Comparison of ENCODE assay signal across 25 mouse cellular contexts in the genomic region with DNA sequence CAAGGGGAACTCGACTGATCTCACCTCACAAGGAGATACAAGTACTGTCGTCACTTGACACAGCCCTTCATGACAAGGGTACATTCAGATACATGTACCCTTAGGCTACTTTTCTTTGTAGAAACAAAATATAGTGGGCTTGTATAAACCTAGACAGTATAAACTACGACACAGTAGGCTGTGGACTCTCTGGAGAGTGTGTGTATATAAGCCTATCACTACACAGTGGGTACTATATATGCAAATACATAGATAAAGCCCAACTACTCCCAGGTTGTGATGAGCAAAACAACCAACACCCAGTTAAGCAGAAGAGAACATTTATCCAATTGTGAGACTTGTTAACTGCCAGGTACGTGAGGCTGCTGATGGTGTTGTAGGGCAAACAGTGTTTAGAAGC. TPM values are rescaled to one million over a fixed set of nuclear protein-coding genes. Genes with fewer than 3 reads are reported as not detected.
DNase-seq lines count a peak whose midpoint lies in the region; ATAC-seq lines count a peak whose summit lies in the region.
"Had no signal": no experiment of that assay in that cellular context is flagged by ENCODE, and none has a peak within 500 bp of the region (broad histone marks: within the 10 kb centered on the region; RNA-seq: fewer than 3 reads in every experiment).

No protein-coding gene starts in this region.

- 81% methylated on average over 4 of the region's 4 CpGs for WGBS in hindbrain, embryonic 13.5 days
- 82% methylated on average over 4 of the region's 4 CpGs for WGBS in hindbrain, embryonic 11.5 days
- 75% methylated on average over 4 of the region's 4 CpGs for WGBS in midbrain, embryonic 16.5 days
- WGBS in midbrain, embryonic 11.5 days: 82% methylated on average over 4 of the region's 4 CpGs
- WGBS in neural tube, embryonic 15.5 days: 64% methylated on average over 4 of the region's 4 CpGs

- no peak for DNase-seq in hindbrain, embryonic 11.5 days (ENCODE audit: low spot score)
- DNase-seq in midbrain, embryonic 11.5 days (ENCODE audit: low spot score, missing footprints): no peak
- no peak for DNase-seq in ovary, postnatal 10 days (ENCODE audit: low spot score)
- DNase-seq: adrenal gland, adult 2 months; adrenal gland, postnatal 14 days; cerebellum, adult 11 months; cerebellum, adult 2 months; cerebellum, adult 9-11 months; cerebellum, postnatal 25 days; gastrocnemius, postnatal 25 days; heart, adult 18-20 months; heart, postnatal 10 days; heart, postnatal 36 days had no signal

- H3K4me3 ChIP-seq in hindbrain, embryonic 13.5 days: no peak overlapping the region
- H3K4me3 ChIP-seq in hindbrain, embryonic 11.5 days (ENCODE audit: low read depth, low read length): no peak overlapping the region
- H3K4me3 ChIP-seq in midbrain, embryonic 16.5 days (ENCODE audit: low read depth, low read length): no peak overlapping the region
- H3K4me3 ChIP-seq in midbrain, embryonic 11.5 days (ENCODE audit: low read depth, low read length): no peak overlapping the region
- H3K4me3 ChIP-seq in neural tube, embryonic 15.5 days (replicated peaks): no peak overlapping the region
- H3K4me3 ChIP-seq: embryonic facial prominence, embryonic 12.5 days; embryonic facial prominence, embryonic 15.5 days; heart, embryonic 12.5 days; heart, embryonic 15.5 days; hindbrain, embryonic 10.5 days; hindbrain, embryonic 15.5 days had no signal

- H3K9me3 ChIP-seq in hindbrain, embryonic 13.5 days: no peaks in the 10 kb centered on the region
- H3K9me3 ChIP-seq in hindbrain, embryonic 11.5 days (ENCODE audit: control insufficient read depth, low read length): no peaks in the 10 kb centered on the region
- H3K9me3 ChIP-seq in midbrain, embryonic 16.5 days (replicated peaks; ENCODE audit: control insufficient read depth, low read length, poor library complexity, severe bottlenecking): no peaks in the 10 kb centered on the region
- H3K9me3 ChIP-seq in midbrain, embryonic 11.5 days (ENCODE audit: control insufficient read depth, low read length): no peaks in the 10 kb centered on the region
- no peaks in the 10 kb centered on the region for H3K9me3 ChIP-seq in neural tube, embryonic 15.5 days (replicated peaks)
- H3K9me3 ChIP-seq: embryonic facial prominence, embryonic 12.5 days; embryonic facial prominence, embryonic 15.5 days; heart, embryonic 12.5 days; heart, embryonic 15.5 days; hindbrain, embryonic 10.5 days; hindbrain, embryonic 15.5 days had no signal

- H3K4me2 ChIP-seq in hindbrain, embryonic 13.5 days: no peak overlapping the region
- H3K4me2 ChIP-seq in hindbrain, embryonic 11.5 days (replicated peaks; ENCODE audit: low read depth, low read length): no peak overlapping the region
- H3K4me2 ChIP-seq in midbrain, embryonic 16.5 days (ENCODE audit: low read length): no peak overlapping the region
- H3K4me2 ChIP-seq in midbrain, embryonic 11.5 days: no peak overlapping the region
- no peak overlapping the region for H3K4me2 ChIP-seq in neural tube, embryonic 15.5 days
- H3K4me2 ChIP-seq: embryonic facial prominence, embryonic 12.5 days; embryonic facial prominence, embryonic 15.5 days; heart, embryonic 12.5 days; heart, embryonic 15.5 days had no signal

- H3K9ac ChIP-seq in hindbrain, embryonic 13.5 days: no peak overlapping the region
- no peak overlapping the region for H3K9ac ChIP-seq in hindbrain, embryonic 11.5 days (ENCODE audit: low read depth, low read length)
- no peak overlapping the region for H3K9ac ChIP-seq in midbrain, embryonic 16.5 days (ENCODE audit: low read depth, low read length)
- H3K9ac ChIP-seq in midbrain, embryonic 11.5 days (ENCODE audit: low read length): no peak overlapping the region
- no peak overlapping the region for H3K9ac ChIP-seq in neural tube, embryonic 15.5 days (replicated peaks)
- H3K9ac ChIP-seq: embryonic facial prominence, embryonic 12.5 days; embryonic facial prominence, embryonic 15.5 days; heart, embryonic 12.5 days; heart, embryonic 15.5 days; hindbrain, embryonic 15.5 days had no signal

- H3K36me3 ChIP-seq in hindbrain, embryonic 13.5 days: no peaks in the 10 kb centered on the region
- no peaks in the 10 kb centered on the region for H3K36me3 ChIP-seq in hindbrain, embryonic 11.5 days (ENCODE audit: control insufficient read depth, insufficient read depth, low read length)
- H3K36me3 ChIP-seq in midbrain, embryonic 16.5 days (ENCODE audit: control insufficient read depth, insufficient read depth, low read length): no peaks in the 10 kb centered on the region
- no peaks in the 10 kb centered on the region for H3K36me3 ChIP-seq in midbrain, embryonic 11.5 days (ENCODE audit: control insufficient read depth, insufficient read depth, low read length)
- H3K36me3 ChIP-seq in neural tube, embryonic 15.5 days: no peaks in the 10 kb centered on the region
- H3K36me3 ChIP-seq: embryonic facial prominence, embryonic 12.5 days; embryonic facial prominence, embryonic 15.5 days; heart, embryonic 12.5 days; heart, embryonic 15.5 days; hindbrain, embryonic 10.5 days; hindbrain, embryonic 15.5 days had no signal

- peaks cover 14% of the 10 kb centered on the region for H3K4me1 ChIP-seq in hindbrain, embryonic 13.5 days (replicated peaks)
- H3K4me1 ChIP-seq in hindbrain, embryonic 11.5 days (replicated peaks; ENCODE audit: control insufficient read depth, insufficient read depth, low read length): no peaks in the 10 kb centered on the region
- H3K4me1 ChIP-seq in midbrain, embryonic 16.5 days (ENCODE audit: control insufficient read depth, insufficient read depth, low read length): peaks cover 4% of the 10 kb centered on the region
- H3K4me1 ChIP-seq in midbrain, embryonic 11.5 days (ENCODE audit: control insufficient read depth, insufficient read depth, low read length): no peaks in the 10 kb centered on the region
- peaks cover 13% of the 10 kb centered on the region for H3K4me1 ChIP-seq in neural tube, embryonic 15.5 days
- H3K4me1 ChIP-seq: embryonic facial prominence, embryonic 12.5 days; embryonic facial prominence, embryonic 15.5 days; heart, embryonic 12.5 days; heart, embryonic 15.5 days had no signal

- 0 out of 2 replicates have a peak, but pooled peaks have one; percentile 34 for ATAC-seq in hindbrain, embryonic 13.5 days (ENCODE audit: low FRiP score)
- ATAC-seq in hindbrain, embryonic 11.5 days (ENCODE audit: low FRiP score): no peak
- ATAC-seq in midbrain, embryonic 16.5 days: 0 out of 2 replicates have a peak, but pooled peaks have one; percentile 59
- no peak for ATAC-seq in midbrain, embryonic 11.5 days (ENCODE audit: low FRiP score)
- peak; percentile 59 for ATAC-seq in neural tube, embryonic 15.5 days (ENCODE audit: low FRiP score)
- ATAC-seq: CD4-positive, CD25-positive, alpha-beta regulatory T cell, adult 4 months; inflammation-experienced regulatory T-cells, adult 6 months had no signal

- H3K27ac ChIP-seq in hindbrain, embryonic 13.5 days: no peak overlapping the region
- H3K27ac ChIP-seq in hindbrain, embryonic 11.5 days (ENCODE audit: low read depth, low read length): no peak overlapping the region
- no peak overlapping the region for H3K27ac ChIP-seq in midbrain, embryonic 16.5 days (ENCODE audit: low read length)
- H3K27ac ChIP-seq in midbrain, embryonic 11.5 days (ENCODE audit: low read depth, low read length): no peak overlapping the region
- 0 out of 2 replicates have a peak overlapping the region, but pooled peaks have one; percentile 18 for H3K27ac ChIP-seq in neural tube, embryonic 15.5 days (replicated peaks)
- H3K27ac ChIP-seq: embryonic facial prominence, embryonic 12.5 days; embryonic facial prominence, embryonic 15.5 days; heart, embryonic 15.5 days; hindbrain, embryonic 10.5 days; hindbrain, embryonic 15.5 days had no signal

- no peaks in the 10 kb centered on the region for H3K27me3 ChIP-seq in hindbrain, embryonic 13.5 days
- no peaks in the 10 kb centered on the region for H3K27me3 ChIP-seq in hindbrain, embryonic 11.5 days (ENCODE audit: control insufficient read depth, insufficient read depth, low read length)
- H3K27me3 ChIP-seq in midbrain, embryonic 16.5 days (ENCODE audit: control insufficient read depth, insufficient read depth, low read depth, low read length): no peaks in the 10 kb centered on the region
- no peaks in the 10 kb centered on the region for H3K27me3 ChIP-seq in midbrain, embryonic 11.5 days (ENCODE audit: control insufficient read depth, insufficient read depth, low read length)
- H3K27me3 ChIP-seq in neural tube, embryonic 15.5 days (replicated peaks): no peaks in the 10 kb centered on the region
- H3K27me3 ChIP-seq: embryonic facial prominence, embryonic 12.5 days; embryonic facial prominence, embryonic 15.5 days; heart, embryonic 12.5 days; heart, embryonic 15.5 days; hindbrain, embryonic 15.5 days had no signal

RNA-seq across cellular contexts. Expression of a gene that starts 31.5 kb away (rescaled TPM):
- 0.08 TPM in 2 replicates for polyA plus RNA-seq in hindbrain, embryonic 13.5 days (2015; fragmentation: Nextera tagmentation; extraction: Ambion mirVana)
- 0.03 and 0.22 TPM in 2 replicates for polyA plus RNA-seq in hindbrain, embryonic 11.5 days (2014; fragmentation: Nextera tagmentation; extraction: Ambion mirVana)
- polyA plus RNA-seq in midbrain, embryonic 16.5 days (2015; fragmentation: Nextera tagmentation; extraction: Ambion mirVana): 0.18 and 0.20 TPM in 2 replicates
- 0.15 TPM in 1 of 2 replicates, not detected in the other for polyA plus RNA-seq in midbrain, embryonic 11.5 days (2014; fragmentation: Nextera tagmentation; extraction: Ambion mirVana)
- 0.03 and 0.29 TPM in 2 replicates for polyA plus RNA-seq in neural tube, embryonic 15.5 days (2015; fragmentation: Nextera tagmentation; extraction: Ambion mirVana)
- polyA plus RNA-seq: adrenal gland, adult 2 months; hindbrain, embryonic 15.5 days had no signal

RNA-seq across cellular contexts. Expression of a gene that starts 33.2 kb away (rescaled TPM):
- 0.05 and 0.49 TPM in 2 replicates for polyA plus RNA-seq in hindbrain, embryonic 13.5 days (2015; fragmentation: Nextera tagmentation; extraction: Ambion mirVana)
- polyA plus RNA-seq in hindbrain, embryonic 11.5 days (2014; fragmentation: Nextera tagmentation; extraction: Ambion mirVana): not detected in 2 replicates
- polyA plus RNA-seq in midbrain, embryonic 16.5 days (2015; fragmentation: Nextera tagmentation; extraction: Ambion mirVana): not detected in 2 replicates
- polyA plus RNA-seq in midbrain, embryonic 11.5 days (2014; fragmentation: Nextera tagmentation; extraction: Ambion mirVana): not detected in 2 replicates
- polyA plus RNA-seq in neural tube, embryonic 15.5 days (2015; fragmentation: Nextera tagmentation; extraction: Ambion mirVana): 0.09 and 0.10 TPM in 2 replicates
- polyA plus RNA-seq: adrenal gland, adult 2 months; CD4-positive, CD25-positive, alpha-beta regulatory T cell, adult 4 months; embryonic facial prominence, embryonic 12.5 days; forebrain, embryonic 11.5 days; heart, embryonic 12.5 days; heart, embryonic 15.5 days; hindbrain, embryonic 10.5 days; hindbrain, embryonic 15.5 days; inflammation-experienced regulatory T-cells, adult 6 months had no signal

Comparison
In these comparisons a context has a peak if more than half of its experiments do, and no peak if none do; other contexts are left out.
1. ATAC-seq: peak in hindbrain, embryonic 13.5 days (single experiment), midbrain, embryonic 16.5 days (single experiment) and neural tube, embryonic 15.5 days (single experiment); none in hindbrain, embryonic 11.5 days (single experiment) and midbrain, embryonic 11.5 days (single experiment).